Mouse (Mus musculus) neural tube, embryonic 12.5 days (tissue): ENCODE data around the gene Plekha5. TPM values are rescaled to one million over a fixed set of nuclear protein-coding genes. Genes with fewer than 3 reads are reported as not detected.

Experiments used
- ATAC-seq: fragments of 200-750 bp; cut with Nextera tagmentation; 2 replicates; pipeline ENCODE4 v1.8.0; 2017; ENCODE audit warnings: low read depth, mild to moderate bottlenecking, moderate TSS enrichment, moderate library complexity; ENCODE audit not compliant: low FRiP score
- H3K27ac ChIP-seq: fragments of 300-500 bp; sonication (generic); 2 replicates; pipeline ENCODE4 v1.5.1; 2016
- H3K27me3 ChIP-seq: fragments of 300-500 bp; sonication (generic); replicated peaks from 2 replicates; pipeline ENCODE4 v1.6.1; 2016; ENCODE audit warnings: mild to moderate bottlenecking
- H3K36me3 ChIP-seq: fragments of 300-500 bp; sonication (generic); 2 replicates; pipeline ENCODE4 v1.6.1; 2016; ENCODE audit warnings: mild to moderate bottlenecking
- H3K4me1 ChIP-seq: fragments of 300-500 bp; sonication (generic); 2 replicates; pipeline ENCODE4 v1.6.1; 2016
- H3K4me2 ChIP-seq: fragments of 300-500 bp; sonication (generic); replicated peaks from 2 replicates; pipeline ENCODE4 v1.6.1; 2016; ENCODE audit warnings: mild to moderate bottlenecking
- H3K4me3 ChIP-seq: fragments of 300-500 bp; sonication (generic); 2 replicates; pipeline ENCODE4 v1.5.1; 2016
- H3K9ac ChIP-seq: fragments of 300-500 bp; sonication (generic); 2 replicates; pipeline ENCODE4 v1.6.1; 2016; ENCODE audit warnings: mild to moderate bottlenecking
- H3K9me3 ChIP-seq: fragments of 300-500 bp; sonication (generic); 2 replicates; pipeline ENCODE4 v1.6.1; 2016; ENCODE audit warnings: mild to moderate bottlenecking
- WGBS: fragments of 180-500 bp; shearing (Covaris S2); methylation state at CpG from one replicate; pipeline ENCODE4 v1.1.7; 2016; 5-methylcytosine and 5-hydroxymethylcytosine counted together
- polyA plus RNA-seq: library from polyadenylated mRNA; unstranded; fragments of >200 nt; fragmentation: Nextera tagmentation; extraction: Ambion mirVana; gene quantifications from 2 replicates; pipeline ENCODE4 v1.2.1, GENCODE M21; 2016

Plekha5 gene
- polyA plus RNA-seq = 47.0 and 53.3 TPM in 2 replicates

DNA sequence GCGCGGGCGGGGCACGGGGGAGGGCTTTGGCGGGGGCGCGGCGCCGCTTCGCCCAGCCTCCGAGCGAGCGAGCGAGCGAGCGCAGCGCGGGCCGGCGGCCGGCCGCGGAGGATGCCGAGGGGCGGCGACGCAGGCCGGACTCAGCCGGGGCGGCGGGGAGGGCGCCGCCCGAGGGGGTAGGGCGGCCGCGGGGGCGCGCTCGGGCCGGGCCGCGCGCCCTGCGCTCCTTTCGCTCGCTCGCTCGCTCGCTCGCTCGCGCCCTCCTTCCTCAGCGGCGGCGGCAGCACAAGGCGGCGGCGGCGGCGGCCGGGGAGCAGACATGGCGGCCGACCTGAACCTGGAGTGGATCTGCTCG is at the start of gene Plekha5:
Plekha5 (plus strand) TSS at position 209 of the 355 bp plus-strand sequence.
- Histone ChIP-seq H3K4me2 (peak within 1 kb of the TSS; percentile 77), H3K9me3 (no peaks in the 10 kb centered on the region), H3K4me3 (peak within 1 kb of the TSS; percentile 95), H3K36me3 (peaks cover 2% of the 10 kb centered on the region), H3K27ac (peak within 1 kb of the TSS; percentile 92), H3K9ac (peak within 1 kb of the TSS; percentile 96), H3K27me3 (no peaks in the 10 kb centered on the region), H3K4me1 (peaks cover 13% of the 10 kb centered on the region)
- 0% methylated on average over 34 of the region's 65 CpGs for WGBS
- ATAC-seq = peak; percentile 89

DNA sequence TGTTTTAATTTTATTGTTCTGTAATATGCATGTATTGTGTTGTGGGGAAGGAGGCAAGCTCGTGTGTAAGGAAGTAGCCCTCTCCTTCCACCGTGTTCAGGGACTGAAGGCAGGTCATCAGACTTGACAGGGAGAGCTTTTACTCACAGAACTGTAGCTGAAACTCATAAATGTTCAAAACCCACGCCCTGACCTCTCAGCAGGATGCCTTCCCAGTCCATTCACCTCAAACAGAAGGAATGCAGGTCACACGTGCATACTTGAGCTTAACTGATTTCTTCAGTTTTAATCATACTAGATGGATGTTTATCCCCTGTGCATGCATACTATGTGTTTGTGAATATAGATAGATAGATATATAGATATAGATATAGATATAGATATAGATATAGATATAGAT is 48.2 kb upstream of the Plekha5 start:
- 30% methylated on average over 4 of the region's 4 CpGs for whole genome bisulfite sequencing
- Histone ChIP-seq H3K36me3 (no peaks in the 10 kb centered on the region), H3K27me3 (no peaks in the 10 kb centered on the region), H3K4me2 (no peak overlapping the region), H3K27ac (no peak overlapping the region), H3K9me3 (no peaks in the 10 kb centered on the region), H3K9ac (no peak overlapping the region), H3K4me3 (no peak overlapping the region), H3K4me1 (no peaks in the 10 kb centered on the region)
- ATAC-seq = no peak

DNA sequence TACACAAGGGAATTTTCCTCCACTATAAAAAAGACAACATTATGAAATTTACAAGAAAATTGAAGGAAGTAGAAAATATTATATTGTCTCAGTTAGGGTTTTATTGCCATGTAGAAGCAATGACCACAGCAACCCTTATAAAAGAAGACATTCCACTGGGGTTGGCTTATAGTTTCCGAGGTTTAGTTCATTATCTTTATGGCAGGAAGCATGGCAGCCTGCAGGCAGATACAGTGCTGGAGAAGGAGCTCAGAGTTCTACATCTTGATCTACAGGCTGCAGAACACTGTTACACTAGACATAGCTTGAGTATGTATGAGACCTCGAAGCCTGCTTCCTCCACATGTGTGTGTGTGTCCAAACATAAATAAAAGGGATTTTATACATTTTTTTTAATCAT is 43.3 kb upstream of the Plekha5 start:
- Histone ChIP-seq H3K27me3 (no peaks in the 10 kb centered on the region), H3K4me2 (no peak overlapping the region), H3K36me3 (no peaks in the 10 kb centered on the region), H3K9ac (no peak overlapping the region), H3K27ac (no peak overlapping the region), H3K4me3 (no peak overlapping the region), H3K4me1 (no peaks in the 10 kb centered on the region), H3K9me3 (no peaks in the 10 kb centered on the region)
- 73% methylated on average over 2 of the region's 2 CpGs for WGBS
- ATAC-seq = no peak

DNA sequence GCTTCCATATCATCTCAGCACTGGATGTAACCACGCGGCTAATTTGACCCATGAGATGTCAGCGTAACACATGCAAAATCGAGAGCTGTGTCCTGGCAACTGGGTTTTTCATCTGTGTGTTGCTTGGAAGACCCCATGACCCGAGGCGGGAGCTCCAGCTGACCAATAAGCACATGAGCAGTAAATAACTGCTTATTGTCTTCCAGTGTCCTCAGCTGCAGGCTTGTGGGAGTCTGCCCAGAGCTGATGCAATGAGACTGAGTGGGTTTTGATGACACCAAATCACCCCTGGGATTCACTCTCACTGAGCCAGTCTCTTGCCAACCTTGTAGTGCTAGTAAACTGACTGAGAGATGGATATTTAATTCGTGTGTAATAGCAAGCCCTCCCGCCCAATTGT is 42.7 kb upstream of the Plekha5 start:
- Histone ChIP-seq H3K4me3 (no peak overlapping the region), H3K9ac (no peak overlapping the region), H3K4me2 (no peak overlapping the region), H3K27me3 (no peaks in the 10 kb centered on the region), H3K4me1 (no peaks in the 10 kb centered on the region), H3K36me3 (no peaks in the 10 kb centered on the region), H3K9me3 (no peaks in the 10 kb centered on the region), H3K27ac (no peak overlapping the region)
- ATAC-seq = no peak
- WGBS = 75% methylated on average over 8 of the region's 8 CpGs

DNA sequence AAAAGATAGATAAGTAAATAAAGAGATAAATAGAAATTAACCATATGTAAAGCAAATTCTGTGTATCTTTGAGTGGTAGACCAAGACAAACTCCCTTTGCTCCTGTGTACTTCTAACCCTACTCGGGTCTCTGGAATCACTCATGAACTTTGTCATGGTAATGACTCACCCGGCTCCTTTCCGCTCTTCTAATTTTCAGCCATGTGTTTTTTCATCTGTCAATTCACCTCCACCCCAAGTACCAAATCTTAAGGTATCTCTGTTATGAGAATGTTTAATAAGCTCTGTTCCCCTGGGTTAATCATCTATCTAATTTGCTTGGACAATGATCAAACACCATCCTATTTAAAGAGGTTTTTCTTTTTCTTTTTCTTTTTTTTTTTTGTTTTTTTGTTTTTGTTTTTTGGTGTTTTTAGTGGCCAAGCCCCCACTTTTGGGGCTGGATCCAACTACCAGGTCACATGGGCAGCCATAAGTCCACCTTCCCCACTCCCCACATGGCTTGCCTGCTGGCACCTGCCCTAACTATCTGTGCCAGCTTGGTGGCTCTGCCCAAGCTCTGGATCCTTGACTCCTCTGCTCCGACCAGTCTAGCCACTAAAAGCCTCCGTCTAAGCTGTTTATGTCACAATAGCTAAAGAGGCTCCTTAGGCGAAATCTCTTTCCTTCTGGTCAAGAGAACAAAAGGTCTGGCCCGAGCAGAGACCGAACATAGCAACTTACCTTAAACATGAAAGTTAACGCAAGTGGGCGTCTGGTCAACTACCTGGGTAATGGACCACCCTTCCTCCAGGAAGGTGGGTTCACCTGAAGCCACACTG is 40.1 kb upstream of the Plekha5 start:
- H3K9me3 ChIP-seq = no peaks in the 10 kb centered on the region
- 90% methylated on average over 10 of the region's 10 CpGs for WGBS
- H3K4me2 ChIP-seq = no peak overlapping the region
- no peak for ATAC-seq
- H3K36me3 ChIP-seq = no peaks in the 10 kb centered on the region
- H3K27ac ChIP-seq = no peak overlapping the region
- H3K27me3 ChIP-seq = no peaks in the 10 kb centered on the region
- H3K4me3 ChIP-seq = no peak overlapping the region
- H3K4me1 ChIP-seq = no peaks in the 10 kb centered on the region
- H3K9ac ChIP-seq = no peak overlapping the region

DNA sequence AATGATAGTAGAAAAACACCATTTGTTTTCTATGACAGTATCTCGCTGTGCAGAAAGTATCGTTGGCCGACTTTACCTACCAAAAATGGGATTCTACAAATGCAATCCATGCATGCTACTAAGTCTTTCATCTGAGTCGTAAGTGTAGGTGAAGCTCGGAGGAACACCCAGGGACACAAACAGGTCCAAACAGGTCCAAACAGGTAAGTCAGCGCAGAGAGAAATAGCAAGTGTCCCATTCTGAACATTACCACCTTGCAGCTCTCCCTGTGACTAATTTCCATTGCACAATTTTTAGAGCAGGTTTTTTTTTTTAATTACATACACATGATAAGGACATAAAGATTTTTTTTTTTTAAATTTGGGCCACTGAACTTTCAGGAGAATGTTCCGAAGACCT is 27.2 kb upstream of the Plekha5 start:
- WGBS = 94% methylated on average over 7 of the region's 7 CpGs
- Histone ChIP-seq H3K36me3 (no peaks in the 10 kb centered on the region), H3K9me3 (no peaks in the 10 kb centered on the region), H3K27ac (no peak overlapping the region), H3K4me2 (no peak overlapping the region), H3K9ac (no peak overlapping the region), H3K4me3 (no peak overlapping the region), H3K4me1 (no peaks in the 10 kb centered on the region), H3K27me3 (no peaks in the 10 kb centered on the region)
- no peak for ATAC-seq

DNA sequence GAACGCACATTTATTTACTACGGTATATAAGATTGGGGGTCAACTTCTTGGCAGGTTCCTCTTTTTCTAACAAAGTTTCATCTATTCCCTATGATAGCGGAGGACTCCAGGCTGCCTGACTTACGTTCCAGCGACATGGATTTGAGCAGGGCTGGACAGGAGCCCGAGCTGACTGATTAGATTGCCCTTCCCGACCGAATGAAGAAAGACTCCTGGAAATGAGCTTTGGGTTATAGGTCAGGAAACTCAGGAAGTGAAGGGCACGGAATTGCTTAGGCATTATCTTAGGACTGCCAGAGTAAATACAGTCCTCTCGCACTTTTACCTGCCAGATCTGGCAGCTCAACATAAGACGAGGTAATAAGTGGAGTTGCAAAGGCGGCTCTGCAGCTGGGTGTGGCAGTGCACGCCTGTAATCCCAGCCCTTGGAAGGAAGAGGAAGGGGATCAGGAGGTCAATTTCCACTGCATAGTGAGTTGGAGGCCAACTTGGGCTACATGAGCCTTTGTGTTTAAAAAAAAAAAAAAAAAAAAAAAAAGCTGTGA is 21.0 kb upstream of the Plekha5 start:
- H3K36me3 ChIP-seq = no peaks in the 10 kb centered on the region
- ATAC-seq = no peak
- no peaks in the 10 kb centered on the region for H3K27me3 ChIP-seq
- H3K4me3 ChIP-seq = no peak overlapping the region
- no peaks in the 10 kb centered on the region for H3K4me1 ChIP-seq
- H3K27ac ChIP-seq = no peak overlapping the region
- no peaks in the 10 kb centered on the region for H3K9me3 ChIP-seq
- WGBS = 85% methylated on average over 13 of the region's 13 CpGs
- H3K9ac ChIP-seq = no peak overlapping the region
- H3K4me2 ChIP-seq = no peak overlapping the region

DNA sequence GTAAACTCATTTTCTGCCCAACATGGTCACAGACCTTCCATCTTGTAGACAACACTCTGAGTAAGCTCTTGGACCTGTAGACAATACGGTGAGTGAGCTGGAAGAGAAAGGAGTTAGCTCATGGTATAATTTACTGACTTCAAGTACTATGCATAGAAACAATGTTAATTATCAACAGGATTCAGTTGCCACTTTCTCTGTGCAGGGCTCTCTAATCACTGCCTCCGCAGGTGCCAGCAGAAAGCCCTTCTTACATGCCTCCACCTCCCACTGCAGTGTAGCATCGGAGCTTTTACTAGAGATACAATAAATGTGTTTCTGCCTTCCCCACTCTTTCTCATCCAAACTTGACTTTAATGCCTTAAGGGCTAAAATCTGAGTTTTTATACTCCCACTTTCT is 11.9 kb upstream of the Plekha5 start:
- H3K27me3 ChIP-seq = no peaks in the 10 kb centered on the region
- no peaks in the 10 kb centered on the region for H3K9me3 ChIP-seq
- no peak overlapping the region for H3K4me2 ChIP-seq
- no peak for ATAC-seq
- no peak overlapping the region for H3K4me3 ChIP-seq
- no peaks in the 10 kb centered on the region for H3K4me1 ChIP-seq
- WGBS = 77% methylated on average over 3 of the region's 3 CpGs
- no peak overlapping the region for H3K9ac ChIP-seq
- H3K36me3 ChIP-seq = no peaks in the 10 kb centered on the region
- H3K27ac ChIP-seq = no peak overlapping the region

DNA sequence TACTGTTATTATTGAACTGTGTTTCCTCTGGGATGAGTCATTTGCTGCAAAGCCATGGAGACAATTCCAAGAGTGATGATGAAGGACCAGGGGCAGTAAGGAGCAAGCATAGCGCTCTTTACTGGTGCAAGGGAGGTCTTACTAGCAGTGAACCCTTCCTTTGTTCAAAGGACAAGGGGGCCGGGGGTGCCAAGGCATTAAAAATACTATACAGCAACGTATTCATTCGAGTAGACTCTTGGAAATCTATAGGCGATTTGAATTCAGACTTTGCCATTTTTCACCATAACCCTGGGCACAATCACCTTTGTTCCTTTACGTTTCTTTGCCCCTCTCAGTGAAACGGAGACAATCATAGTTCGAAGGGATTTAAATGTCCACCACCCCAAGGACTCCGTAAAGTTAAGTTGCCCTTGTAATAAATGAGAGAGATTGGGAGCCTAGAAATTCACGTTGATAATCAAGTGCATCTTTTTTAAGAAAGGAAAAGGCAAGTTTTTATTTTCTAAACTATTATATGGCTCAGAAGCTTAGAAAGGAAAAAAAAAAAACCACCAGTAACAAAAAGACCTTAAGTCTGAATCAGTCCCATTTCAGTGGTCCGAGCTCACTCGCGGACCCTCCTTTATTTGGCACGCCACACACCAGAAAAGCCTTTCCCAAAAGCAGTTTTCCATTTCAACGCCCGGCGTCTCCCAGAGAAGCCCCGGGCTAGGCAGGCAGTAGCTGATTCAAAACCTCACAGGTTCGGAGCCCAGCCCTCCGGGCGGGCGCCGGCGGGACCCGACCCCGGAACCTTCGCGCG is 611 bp upstream of the Plekha5 start:
- peak overlapping the region; percentile 92 for H3K27ac ChIP-seq
- WGBS = 5% methylated on average over 29 of the region's 29 CpGs
- H3K36me3 ChIP-seq = no peaks in the 10 kb centered on the region; the same call in 1 of the 2 replicates

DNA sequence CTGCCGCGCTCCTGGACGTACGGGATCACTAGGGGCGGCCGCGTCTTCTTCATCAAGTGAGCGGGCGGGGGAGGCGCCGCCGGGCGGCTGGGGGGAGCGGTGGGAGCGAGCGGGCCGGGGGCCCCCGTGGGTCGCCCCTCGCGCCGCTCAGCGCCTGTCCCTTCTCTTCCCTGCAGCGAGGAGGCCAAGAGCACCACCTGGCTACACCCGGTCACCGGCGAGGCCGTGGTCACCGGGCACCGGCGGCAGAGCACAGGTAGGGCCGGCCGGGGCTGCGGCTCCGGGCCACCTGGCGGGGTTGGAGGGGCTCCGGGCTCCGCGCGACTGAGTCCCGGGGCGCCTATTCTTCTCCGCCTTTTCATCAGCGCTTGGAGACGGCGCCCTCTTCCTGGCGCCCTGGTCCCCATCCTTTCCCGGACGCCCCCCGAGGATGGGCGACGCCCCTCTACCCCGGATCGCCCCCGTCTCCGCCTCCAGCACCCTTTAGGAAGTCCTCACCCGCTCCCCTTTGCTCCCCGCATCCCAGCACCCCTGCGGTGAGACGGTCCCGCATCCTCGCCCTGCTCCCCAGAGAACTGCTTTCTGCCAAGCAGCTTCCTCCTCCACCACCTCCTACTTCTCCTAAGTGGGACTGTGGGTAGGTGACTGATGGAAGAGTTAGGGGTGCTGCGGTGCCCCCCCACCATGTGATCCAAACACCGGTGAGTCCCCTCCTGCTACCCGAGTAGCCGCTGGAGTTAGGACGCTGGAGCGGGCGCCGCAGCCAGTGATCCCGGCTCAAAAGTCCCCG is 542 bp downstream of the Plekha5 start:
- H3K36me3 ChIP-seq = peaks cover 8% of the 10 kb centered on the region
- peak overlapping the region; percentile 96 for H3K9ac ChIP-seq
- H3K27me3 ChIP-seq = no peaks in the 10 kb centered on the region
- H3K4me2 ChIP-seq = peak overlapping the region; percentile 77
- WGBS = under 1% methylated on average over 63 of the region's 72 CpGs
- H3K27ac ChIP-seq = peak overlapping the region; percentile 92
- no peaks in the 10 kb centered on the region for H3K9me3 ChIP-seq
- ATAC-seq = peak; percentile 84
- peak overlapping the region; percentile 95 for H3K4me3 ChIP-seq
- peaks cover 13% of the 10 kb centered on the region for H3K4me1 ChIP-seq

More for the DNA sequence above, 611 bp upstream of the Plekha5 start:
- Histone ChIP-seq H3K9ac (peak overlapping the region; percentile 96), H3K9me3 (no peaks in the 10 kb centered on the region), H3K4me3 (peak overlapping the region; percentile 95), H3K27me3 (no peaks in the 10 kb centered on the region), H3K4me2 (peak overlapping the region; percentile 59), H3K4me1 (peaks cover 13% of the 10 kb centered on the region)
- no peak for ATAC-seq

DNA sequence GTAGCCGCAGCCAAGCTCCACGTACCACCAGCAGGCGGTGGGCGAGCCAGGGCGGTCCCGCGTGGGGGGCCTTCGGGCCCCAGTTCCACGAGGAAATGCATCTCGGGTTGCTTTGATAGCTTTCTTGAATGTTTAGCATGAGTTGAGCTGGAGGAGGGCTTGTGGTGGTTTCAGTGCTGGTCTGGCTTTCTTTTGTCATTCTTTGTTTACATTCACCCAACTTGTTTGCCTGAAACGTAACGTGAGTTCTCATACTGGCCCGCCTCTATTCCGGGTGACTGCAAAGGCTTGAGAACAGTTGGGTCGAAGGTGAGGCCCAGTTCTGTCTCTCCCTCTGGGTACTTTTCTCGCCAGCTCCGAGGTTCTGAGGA is 1.1 kb downstream of the Plekha5 start:
- Histone ChIP-seq H3K36me3 (peaks cover 10% of the 10 kb centered on the region), H3K9ac (peak overlapping the region; percentile 96), H3K9me3 (no peaks in the 10 kb centered on the region), H3K4me3 (peak overlapping the region; percentile 95), H3K4me1 (peaks cover 13% of the 10 kb centered on the region), H3K27me3 (no peaks in the 10 kb centered on the region), H3K4me2 (peak overlapping the region; percentile 77), H3K27ac (0 out of 2 replicates have a peak overlapping the region, but pooled peaks have one; percentile 92)
- WGBS = under 1% methylated on average over 17 of the region's 17 CpGs
- ATAC-seq = peak; percentile 5; the same call in 1 of the 2 replicates

DNA sequence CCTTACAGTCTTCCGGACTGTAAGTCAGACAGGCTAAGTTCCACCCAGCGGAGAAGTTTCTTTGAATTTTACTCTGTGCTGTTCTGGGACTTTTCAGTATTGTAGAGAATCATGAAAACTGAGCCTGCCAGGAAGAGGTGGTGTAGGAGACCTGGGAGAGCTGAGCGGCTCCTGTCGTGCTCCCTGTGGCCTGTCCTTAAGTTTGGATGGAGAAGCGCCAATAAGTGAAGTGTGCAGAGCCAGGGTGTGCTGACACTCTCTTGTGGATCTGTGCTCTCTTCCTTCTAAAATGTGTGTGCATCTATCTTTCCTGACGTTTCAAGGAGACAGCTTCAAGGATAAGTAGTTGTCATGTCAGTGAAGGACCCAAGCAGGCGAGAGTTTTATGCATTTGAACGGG is 5.4 kb downstream of the Plekha5 start:
- Histone ChIP-seq H3K4me1 (peaks cover 13% of the 10 kb centered on the region), H3K4me3 (no peak overlapping the region), H3K9ac (no peak overlapping the region), H3K27ac (no peak overlapping the region), H3K9me3 (no peaks in the 10 kb centered on the region), H3K36me3 (peaks cover 39% of the 10 kb centered on the region), H3K27me3 (no peaks in the 10 kb centered on the region), H3K4me2 (no peak overlapping the region)
- WGBS = 86% methylated on average over 8 of the region's 8 CpGs
- ATAC-seq = no peak
